Mouse (Mus musculus): ENCODE measurements at regions not wholly inside any gene's neighbourhood (a gene's known extent, or its start where the extent isn't known, plus 50 kb on each side); places are given as distances from the start of the nearest gene placed in this dataset.

DNA sequence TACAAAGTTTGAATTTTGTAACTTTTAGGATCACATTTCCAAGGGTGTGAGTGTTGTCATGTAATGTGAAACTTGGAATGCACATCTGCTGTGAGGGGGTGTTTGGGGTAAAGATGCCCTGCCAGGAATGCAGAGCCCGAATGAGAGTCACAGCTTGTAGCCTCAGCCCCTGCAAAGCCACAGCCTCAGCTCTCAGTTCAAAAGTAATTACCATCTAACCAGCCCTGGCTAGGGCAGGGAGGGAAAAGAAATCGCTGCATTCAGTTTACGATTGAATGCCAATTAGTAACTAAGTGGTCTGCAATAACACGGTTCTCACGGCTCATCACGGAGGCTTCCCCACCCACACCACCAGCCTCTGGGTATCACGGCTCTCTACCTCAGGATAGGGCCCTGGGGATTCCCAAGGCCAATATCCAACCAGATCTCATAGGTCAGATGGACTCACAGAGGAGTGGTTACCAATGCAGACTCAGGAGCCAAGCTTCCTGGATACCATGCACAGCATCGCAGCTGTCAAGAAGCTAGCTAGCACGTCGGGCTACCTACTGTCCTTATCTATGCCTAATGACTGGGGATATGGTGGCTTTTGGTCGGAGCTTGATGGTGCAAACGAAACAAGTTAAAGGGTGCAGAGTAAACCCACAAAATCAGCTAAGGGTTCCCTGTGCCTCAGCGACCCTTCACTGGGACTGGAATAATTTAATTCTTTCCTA is 275.0 kb downstream of the Setd4 start:
- no peak overlapping the region for H3K4me2 ChIP-seq (ENCODE audit: low read depth, low read length)
- ATAC-seq, result no peak
- H3K27me3 ChIP-seq (ENCODE audit: insufficient read depth, low read length), result no peaks in the 10 kb centered on the region
- H3K9ac ChIP-seq (replicated peaks), result no peak overlapping the region
- H3K4me1 ChIP-seq (ENCODE audit: insufficient read depth), result no peaks in the 10 kb centered on the region
- H3K36me3 ChIP-seq (replicated peaks; ENCODE audit: insufficient read depth, low read length), result no peaks in the 10 kb centered on the region
- DNase-seq, result no peak
- H3K27ac ChIP-seq (ENCODE audit: low read depth), result no peak overlapping the region
- H3K4me3 ChIP-seq (ENCODE audit: low read depth, low read length), result no peak overlapping the region
- H3K9me3 ChIP-seq (ENCODE audit: low read length), result peaks cover 4% of the 10 kb centered on the region; the same call in 1 of the 2 replicates
- WGBS (ENCODE audit: insufficient replicate concordance), result 45% methylated on average over 13 of the region's 13 CpGs
- TF ChIP-seq EP300 (IDR thresholded peaks at IDR 0.05; ENCODE audit: low read depth), result no peak
- TF ChIP-seq CTCF (IDR thresholded peaks at IDR 0.05; ENCODE audit: low read depth), result no peak

DNA sequence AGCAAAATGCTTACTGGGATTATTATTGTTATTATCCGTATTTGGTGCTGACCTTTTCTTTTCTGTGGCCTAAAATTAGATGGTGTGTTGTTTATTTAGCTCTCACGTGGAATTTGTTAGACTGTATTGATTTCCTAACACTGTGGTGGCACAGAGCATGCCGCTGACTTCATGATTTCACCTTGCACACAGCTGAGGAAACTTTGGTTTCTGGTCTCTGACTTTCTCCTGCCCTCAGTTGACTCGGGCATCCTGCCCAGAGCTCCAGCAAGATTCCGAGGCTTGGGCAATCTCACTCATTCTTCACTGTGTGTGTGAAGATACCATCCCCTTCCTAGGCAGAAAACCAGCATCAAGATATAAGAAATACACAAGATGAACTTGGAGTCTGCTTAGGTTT is 279.0 kb downstream of the Setd4 start:
- H3K27me3 ChIP-seq (ENCODE audit: insufficient read depth, low read length), result no peaks in the 10 kb centered on the region
- WGBS (ENCODE audit: insufficient replicate concordance), result 63% methylated on average over 5 of the region's 5 CpGs
- TF ChIP-seq EP300 (IDR thresholded peaks at IDR 0.05; ENCODE audit: low read depth) (no peak), CTCF (IDR thresholded peaks at IDR 0.05; ENCODE audit: low read depth) (no peak)
- no peak overlapping the region for H3K27ac ChIP-seq (ENCODE audit: low read depth)
- no peaks in the 10 kb centered on the region for H3K4me1 ChIP-seq (ENCODE audit: insufficient read depth)
- no peak overlapping the region for H3K4me2 ChIP-seq (ENCODE audit: low read depth, low read length)
- ATAC-seq, result no peak
- no peaks in the 10 kb centered on the region for H3K36me3 ChIP-seq (replicated peaks; ENCODE audit: insufficient read depth, low read length)
- no peak overlapping the region for H3K4me3 ChIP-seq (ENCODE audit: low read depth, low read length)
- no peak for DNase-seq
- H3K9ac ChIP-seq (replicated peaks), result no peak overlapping the region
- peaks cover 4% of the 10 kb centered on the region; the same call in 1 of the 2 replicates for H3K9me3 ChIP-seq (ENCODE audit: low read length)

DNA sequence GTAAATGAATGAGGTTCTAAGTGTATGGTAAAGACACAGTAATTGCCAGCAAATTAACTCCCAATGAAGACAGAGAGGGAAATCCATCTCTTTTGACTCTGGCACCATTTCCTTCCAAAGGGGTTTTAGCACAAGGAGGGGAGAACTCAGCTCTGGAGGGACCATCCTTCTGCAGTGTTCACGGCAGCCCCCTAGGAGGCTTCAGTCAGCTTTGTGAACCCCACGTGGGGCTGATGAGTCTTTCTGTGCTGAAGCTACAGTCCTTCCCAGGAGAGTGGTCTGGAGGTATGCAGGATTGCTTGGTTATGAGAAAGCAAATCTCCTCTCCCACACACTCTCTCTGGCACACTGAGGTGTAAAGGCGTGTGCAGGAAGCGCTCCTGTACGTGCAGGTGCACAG is 280.7 kb downstream of the Setd4 start:
- no peak for DNase-seq
- H3K4me2 ChIP-seq (ENCODE audit: low read depth, low read length), result no peak overlapping the region
- no peak for TF ChIP-seq CTCF (IDR thresholded peaks at IDR 0.05; ENCODE audit: low read depth)
- TF ChIP-seq EP300 (IDR thresholded peaks at IDR 0.05; ENCODE audit: low read depth), result no peak
- no peaks in the 10 kb centered on the region for H3K27me3 ChIP-seq (ENCODE audit: insufficient read depth, low read length)
- H3K9me3 ChIP-seq (ENCODE audit: low read length), result peaks cover 4% of the 10 kb centered on the region; the same call in 1 of the 2 replicates
- WGBS (ENCODE audit: insufficient replicate concordance), result 67% methylated on average over 5 of the region's 5 CpGs
- H3K9ac ChIP-seq (replicated peaks), result no peak overlapping the region
- H3K4me3 ChIP-seq (ENCODE audit: low read depth, low read length), result no peak overlapping the region
- H3K27ac ChIP-seq (ENCODE audit: low read depth), result no peak overlapping the region
- no peaks in the 10 kb centered on the region for H3K4me1 ChIP-seq (ENCODE audit: insufficient read depth)
- H3K36me3 ChIP-seq (replicated peaks; ENCODE audit: insufficient read depth, low read length), result no peaks in the 10 kb centered on the region
- no peak for ATAC-seq

DNA sequence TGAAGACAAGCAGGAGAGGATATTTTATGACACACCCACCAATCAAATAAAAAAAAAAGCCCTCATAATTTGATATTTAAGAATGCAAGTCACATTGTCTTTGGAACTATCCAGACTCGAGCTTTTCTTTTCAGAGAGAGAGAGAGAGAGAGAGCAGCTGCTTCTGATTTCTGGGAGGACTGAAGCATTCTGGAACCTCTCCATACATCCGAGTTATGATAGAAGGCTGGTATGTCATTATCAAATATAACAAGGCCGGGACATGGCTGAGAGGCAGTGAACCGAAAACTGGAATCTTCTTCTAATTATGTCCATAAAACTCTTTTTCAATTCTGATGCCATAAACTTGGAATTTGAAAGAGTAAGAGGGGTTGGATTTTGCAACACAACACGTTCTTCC is 284.3 kb downstream of the Setd4 start:
- DNase-seq (no peak), ATAC-seq (no peak)
- Histone ChIP-seq H3K4me3 (ENCODE audit: low read depth, low read length) (no peak overlapping the region), H3K9me3 (ENCODE audit: low read length) (peaks cover 3% of the 10 kb centered on the region; the same call in 1 of the 2 replicates), H3K36me3 (replicated peaks; ENCODE audit: insufficient read depth, low read length) (no peaks in the 10 kb centered on the region), H3K4me2 (ENCODE audit: low read depth, low read length) (no peak overlapping the region), H3K9ac (replicated peaks) (no peak overlapping the region), H3K4me1 (ENCODE audit: insufficient read depth) (no peaks in the 10 kb centered on the region), H3K27ac (ENCODE audit: low read depth) (no peak overlapping the region), H3K27me3 (ENCODE audit: insufficient read depth, low read length) (no peaks in the 10 kb centered on the region)
- WGBS (ENCODE audit: insufficient replicate concordance), result 70% methylated on average over 5 of the region's 5 CpGs
- TF ChIP-seq CTCF (IDR thresholded peaks at IDR 0.05; ENCODE audit: low read depth) (no peak), EP300 (IDR thresholded peaks at IDR 0.05; ENCODE audit: low read depth) (no peak)

DNA sequence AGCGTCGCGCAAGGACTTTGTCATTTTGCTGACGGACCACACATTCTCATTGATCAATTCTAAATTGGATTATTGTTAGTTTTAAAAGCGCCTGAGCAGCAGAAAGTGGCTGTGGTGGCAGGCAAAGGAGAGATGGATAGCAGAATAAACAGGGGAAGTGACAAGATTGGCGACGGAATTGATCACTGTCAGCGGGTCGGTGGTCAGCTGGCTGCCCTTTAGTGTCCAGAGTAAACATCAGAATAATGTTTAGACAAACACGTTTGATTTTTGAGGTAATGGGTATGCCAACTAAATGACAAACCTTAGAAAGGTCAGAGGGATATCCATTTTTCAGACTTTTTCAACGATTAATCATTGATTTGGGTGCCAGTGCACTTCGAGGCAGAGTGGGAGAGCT is 292.2 kb downstream of the Setd4 start:
- ATAC-seq (no peak), DNase-seq (no peak)
- Histone ChIP-seq H3K4me3 (ENCODE audit: low read depth, low read length) (no peak overlapping the region), H3K9me3 (ENCODE audit: low read length) (peaks cover 4% of the 10 kb centered on the region; the same call in 1 of the 2 replicates), H3K27me3 (ENCODE audit: insufficient read depth, low read length) (no peaks in the 10 kb centered on the region), H3K27ac (ENCODE audit: low read depth) (no peak overlapping the region), H3K9ac (replicated peaks) (no peak overlapping the region), H3K4me1 (ENCODE audit: insufficient read depth) (no peaks in the 10 kb centered on the region), H3K36me3 (replicated peaks; ENCODE audit: insufficient read depth, low read length) (no peaks in the 10 kb centered on the region), H3K4me2 (ENCODE audit: low read depth, low read length) (no peak overlapping the region)
- WGBS (ENCODE audit: insufficient replicate concordance), result 67% methylated on average over 12 of the region's 12 CpGs
- TF ChIP-seq EP300 (IDR thresholded peaks at IDR 0.05; ENCODE audit: low read depth), result no peak
- TF ChIP-seq CTCF (IDR thresholded peaks at IDR 0.05; ENCODE audit: low read depth), result no peak

DNA sequence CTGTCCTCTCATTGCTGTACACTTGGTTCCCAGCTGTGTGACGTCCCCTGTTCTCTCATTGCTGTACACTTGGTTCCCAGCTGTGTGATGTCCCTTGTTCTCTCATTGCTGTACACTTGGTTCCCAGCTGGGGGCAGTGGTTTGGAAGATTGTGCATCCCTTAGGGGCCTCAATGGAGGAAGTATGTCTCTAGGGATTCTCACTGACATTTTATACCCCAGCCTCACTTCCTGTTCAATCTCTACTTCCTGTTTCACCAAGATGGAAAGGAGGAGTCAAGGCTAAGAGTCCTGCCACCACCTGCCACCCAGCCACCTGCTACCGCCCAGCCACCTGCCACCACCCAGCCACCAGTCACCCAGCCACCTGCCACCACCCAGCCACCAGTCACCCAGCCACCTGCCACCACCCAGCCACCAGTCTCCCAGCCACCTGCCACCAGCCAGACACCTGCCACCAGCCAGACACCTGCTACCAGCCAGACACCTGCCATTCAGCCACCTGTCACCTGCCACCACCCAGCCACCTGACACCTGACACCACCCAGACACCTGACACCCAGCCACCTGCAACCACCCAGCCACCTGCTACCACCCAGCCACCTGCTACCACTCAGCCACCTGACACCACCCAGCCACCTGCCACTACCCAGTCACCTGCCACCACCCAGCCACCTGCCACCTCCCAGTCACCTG is 295.1 kb downstream of the Setd4 start:
- no peak overlapping the region for H3K4me3 ChIP-seq (ENCODE audit: low read depth, low read length)
- TF ChIP-seq CTCF (IDR thresholded peaks at IDR 0.05; ENCODE audit: low read depth) (no peak), EP300 (IDR thresholded peaks at IDR 0.05; ENCODE audit: low read depth) (no peak)
- ATAC-seq, result no peak
- no peak overlapping the region for H3K4me2 ChIP-seq (ENCODE audit: low read depth, low read length)
- no peak for DNase-seq
- H3K4me1 ChIP-seq (ENCODE audit: insufficient read depth), result no peaks in the 10 kb centered on the region
- no peak overlapping the region for H3K27ac ChIP-seq (ENCODE audit: low read depth)
- H3K9me3 ChIP-seq (ENCODE audit: low read length), result peaks cover 4% of the 10 kb centered on the region; the same call in 1 of the 2 replicates
- H3K36me3 ChIP-seq (replicated peaks; ENCODE audit: insufficient read depth, low read length), result no peaks in the 10 kb centered on the region
- H3K27me3 ChIP-seq (ENCODE audit: insufficient read depth, low read length), result no peaks in the 10 kb centered on the region
- 72% methylated on average over 2 of the region's 2 CpGs for WGBS (ENCODE audit: insufficient replicate concordance)
- no peak overlapping the region for H3K9ac ChIP-seq (replicated peaks)
